Mouse (Mus musculus) mature B cell (primary cell): ENCODE data around the gene Hectd3.

Experiments
- in situ Hi-C: fragments of 300-500 bp; cut with MboI; formaldehyde crosslinking; loops from 2 replicates; pipeline ENCODE4 v1.14.3; 2019

Gene Hectd3

DNA sequence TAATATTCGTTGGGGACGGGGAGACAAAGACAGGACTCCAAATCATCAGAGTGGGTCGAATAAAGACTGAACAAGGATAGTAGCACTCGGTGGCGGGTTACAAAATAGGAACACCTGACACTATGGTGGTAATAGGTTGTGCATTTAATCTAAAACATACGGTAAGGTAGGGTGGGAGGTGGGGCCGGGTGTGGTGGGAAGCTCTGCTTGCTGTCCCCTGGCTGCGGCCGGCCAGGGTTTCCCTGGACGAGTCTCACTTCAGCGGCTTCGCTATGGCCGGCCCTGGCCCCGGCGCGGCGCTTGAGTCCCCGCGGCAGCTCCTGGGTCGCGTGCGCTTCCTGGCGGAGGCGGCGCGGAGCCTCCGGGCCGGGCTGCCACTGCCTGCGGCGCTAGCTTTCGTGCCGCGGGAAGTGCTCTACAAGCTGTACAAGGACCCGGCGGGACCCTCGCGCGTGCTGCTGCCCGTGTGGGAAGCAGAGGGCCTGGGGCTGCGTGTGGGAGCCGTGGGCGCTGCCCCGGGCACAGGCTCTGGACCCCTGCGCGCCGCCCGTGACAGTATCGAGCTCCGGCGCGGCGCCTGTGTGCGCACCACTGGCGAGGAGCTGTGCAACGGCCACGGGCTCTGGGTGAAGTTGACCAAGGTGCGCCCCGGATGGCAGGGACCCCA lies at the start of gene Hectd3:
Hectd3 (plus strand) TSS at position 187 of the 667 bp plus-strand sequence.
- in situ Hi-C loops: loop anchor here (10.0 kb wide), 1 partner anchor 130 kb away; the partner anchor contains the start of genes Btbd19 and Tctex1d4

DNA sequence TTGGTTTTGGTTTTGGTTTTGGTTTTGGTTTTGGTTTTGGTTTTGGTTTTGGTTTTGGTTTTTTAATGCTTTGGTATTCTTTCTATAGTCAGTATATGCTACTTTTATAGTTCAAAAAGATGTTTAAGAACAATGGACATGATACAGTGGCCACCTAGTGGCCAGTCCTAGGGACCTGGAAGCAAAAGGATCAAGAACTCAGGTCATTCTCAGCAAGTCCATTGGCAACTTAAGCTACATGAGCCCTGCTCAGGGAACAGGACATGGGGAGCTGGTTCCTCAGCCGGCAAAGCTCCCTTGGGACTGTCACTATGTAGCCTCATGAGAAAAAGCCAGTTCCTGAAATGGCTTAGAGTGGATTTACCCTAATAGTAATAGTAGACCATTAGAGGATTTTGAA lies 43.5 kb upstream of the Hectd3 start:
- in situ Hi-C loops: no loop called here

- in situ Hi-C loops: no loop called here
Observed at GRCm38 (mm10) chr4:116954951-116955350, 40.2 kb upstream of the Hectd3 start.

- in situ Hi-C loops: no loop called here
Observed at GRCm38 (mm10) chr4:116976503-116976902, 18.6 kb upstream of the Hectd3 start.

- in situ Hi-C loops: loop anchor here (10.0 kb wide), 1 partner anchor 161 kb away; the partner anchor contains the start of gene Hpdl
Observed at GRCm38 (mm10) chr4:116985681-116986080, 9.4 kb upstream of the Hectd3 start.

DNA sequence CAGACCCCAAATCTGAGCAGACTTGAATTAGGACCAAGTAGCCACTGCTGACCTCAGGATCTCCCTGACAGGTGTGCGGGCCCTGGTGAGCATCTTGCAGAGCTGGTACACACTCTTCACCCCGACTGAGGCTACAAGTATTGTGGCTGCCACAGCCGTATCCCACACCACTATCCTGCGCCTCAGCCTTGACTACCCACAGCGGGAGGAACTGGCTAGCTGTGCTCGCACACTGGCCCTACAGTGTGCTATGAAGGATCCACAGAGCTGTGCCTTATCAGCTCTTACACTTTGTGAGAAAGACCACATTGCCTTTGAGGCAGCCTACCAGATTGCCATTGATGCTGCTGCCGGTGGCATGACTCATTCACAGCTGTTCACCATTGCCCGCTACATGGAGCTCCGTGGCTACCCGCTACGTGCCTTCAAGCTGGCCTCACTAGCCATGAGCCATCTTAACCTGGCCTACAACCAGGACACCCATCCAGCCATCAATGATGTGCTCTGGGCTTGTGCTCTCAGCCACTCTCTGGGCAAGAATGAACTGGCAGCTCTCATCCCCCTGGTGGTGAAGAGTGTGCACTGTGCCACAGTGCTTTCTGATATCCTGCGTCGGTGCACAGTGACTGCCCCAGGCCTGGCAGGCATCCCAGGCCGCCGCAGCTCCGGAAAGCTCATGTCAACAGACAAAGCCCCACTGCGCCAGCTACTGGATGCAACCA lies 8.6 kb upstream of the Hectd3 start:
- in situ Hi-C loops: loop anchor here (10.0 kb wide), 1 partner anchor 162 kb away; the partner anchor contains the start of gene Hpdl

DNA sequence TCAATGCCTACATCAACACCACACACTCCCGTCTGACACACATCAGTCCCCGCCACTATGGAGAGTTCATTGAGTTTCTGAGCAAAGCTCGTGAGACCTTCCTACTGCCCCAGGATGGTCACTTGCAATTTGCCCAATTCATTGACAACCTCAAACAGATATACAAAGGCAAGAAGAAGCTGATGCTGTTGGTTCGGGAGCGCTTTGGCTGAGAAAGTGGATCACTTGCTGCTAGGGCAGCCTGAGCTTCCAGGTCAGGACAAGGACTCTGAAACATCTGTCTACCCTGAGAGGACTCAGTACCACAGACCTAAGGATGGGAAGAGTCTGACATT lies 8.0 kb upstream of the Hectd3 start:
- in situ Hi-C loops: loop anchor here (10.0 kb wide), 1 partner anchor 162 kb away; the partner anchor contains the start of gene Hpdl

DNA sequence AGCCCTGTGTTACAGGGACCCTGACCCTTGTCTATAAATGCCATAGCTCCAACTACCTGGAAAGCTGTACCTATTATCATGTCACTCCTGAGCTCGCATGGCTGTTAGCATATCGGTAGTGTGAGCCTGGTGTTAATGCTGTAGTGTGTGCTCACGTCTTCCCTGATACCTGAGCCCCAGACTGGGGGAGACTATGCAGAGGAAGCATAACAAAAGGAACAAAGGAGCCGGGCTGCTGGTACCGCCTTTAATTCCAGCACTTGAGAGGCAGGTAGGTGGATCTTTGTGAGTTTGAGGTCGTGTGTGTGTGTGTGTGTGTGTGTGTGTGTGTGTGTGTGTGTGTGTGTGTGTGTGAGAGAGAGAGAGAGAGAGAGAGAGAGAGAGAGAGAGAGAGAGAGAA lies 5.4 kb upstream of the Hectd3 start:
- in situ Hi-C loops: loop anchor here (10.0 kb wide), 2 partner anchors 135 to 165 kb away; partner anchors contain the start of genes Btbd19, Hpdl and Tctex1d4

- in situ Hi-C loops: loop anchor here (10.0 kb wide), 1 partner anchor 133 kb away; the partner anchor contains the start of genes Btbd19 and Tctex1d4
Observed at GRCm38 (mm10) chr4:116991366-116991765, 3.8 kb upstream of the Hectd3 start.

GRCm38 (mm10) chr4:116993672-116994621 lies 1.2 kb upstream of the Hectd3 start, which contains the start of gene Urod:
Gene Urod, minus strand, starts transcription at chr4:116994413.
- in situ Hi-C loops: loop anchor here (10.0 kb wide), 1 partner anchor 131 kb away; the partner anchor contains the start of genes Btbd19 and Tctex1d4

- in situ Hi-C loops: loop anchor here (10.0 kb wide), 1 partner anchor 129 kb away; the partner anchor contains the start of genes Btbd19 and Tctex1d4
Observed at GRCm38 (mm10) chr4:116995798-116996135, 650 bp downstream of the Hectd3 start.

DNA sequence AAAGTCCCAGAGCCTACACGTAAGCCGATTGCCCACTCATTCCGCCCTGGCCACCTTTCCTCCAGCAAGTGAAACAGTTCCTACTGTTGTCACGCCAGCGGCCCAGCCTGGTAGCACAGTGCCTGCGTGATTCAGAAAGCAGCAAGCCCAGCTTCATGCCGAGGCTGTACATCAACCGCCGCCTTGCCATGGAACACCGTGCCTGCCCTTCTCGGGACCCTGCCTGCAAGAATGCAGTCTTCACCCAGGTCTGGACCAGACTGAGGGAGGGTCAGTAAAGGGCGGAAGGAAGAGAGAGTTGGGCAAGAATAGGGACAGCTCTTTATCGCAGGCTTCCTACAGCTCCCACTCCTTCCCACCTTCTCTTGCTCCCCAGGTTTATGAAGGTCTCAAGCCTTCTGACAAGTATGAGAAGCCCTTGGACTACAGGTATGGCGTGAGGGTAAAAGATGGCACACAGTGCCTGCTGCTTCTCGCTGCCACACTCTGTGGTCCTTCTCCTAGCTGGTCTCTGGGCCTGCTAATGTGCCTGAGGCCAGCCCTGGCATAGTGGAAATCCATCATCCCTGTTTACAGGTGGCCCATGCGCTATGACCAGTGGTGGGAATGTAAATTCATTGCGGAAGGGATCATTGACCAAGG lies 4.5 kb downstream of the Hectd3 start:
- in situ Hi-C loops: loop anchor here (10.0 kb wide), 1 partner anchor 125 kb away; the partner anchor contains the start of genes Btbd19 and Tctex1d4

DNA sequence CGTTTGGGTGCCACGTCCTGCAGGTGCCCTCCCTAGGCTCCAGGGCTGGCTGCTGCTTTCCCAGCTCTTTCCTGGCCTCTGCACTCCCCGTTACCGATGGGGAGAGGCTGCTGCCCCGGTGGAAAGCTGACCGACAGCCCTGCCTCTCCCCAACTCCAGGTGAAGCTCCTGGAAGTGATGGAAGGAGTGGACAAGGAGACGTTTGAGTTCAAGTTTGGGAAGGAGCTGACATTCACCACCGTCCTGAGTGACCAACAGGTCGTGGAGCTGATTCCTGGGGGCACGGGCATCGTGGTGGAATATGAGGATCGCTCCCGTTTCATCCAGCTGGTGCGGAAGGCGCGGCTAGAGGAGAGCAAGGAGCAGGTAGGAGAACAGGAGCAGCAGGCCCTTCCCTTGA lies 6.8 kb downstream of the Hectd3 start:
- in situ Hi-C loops: no loop called here

DNA sequence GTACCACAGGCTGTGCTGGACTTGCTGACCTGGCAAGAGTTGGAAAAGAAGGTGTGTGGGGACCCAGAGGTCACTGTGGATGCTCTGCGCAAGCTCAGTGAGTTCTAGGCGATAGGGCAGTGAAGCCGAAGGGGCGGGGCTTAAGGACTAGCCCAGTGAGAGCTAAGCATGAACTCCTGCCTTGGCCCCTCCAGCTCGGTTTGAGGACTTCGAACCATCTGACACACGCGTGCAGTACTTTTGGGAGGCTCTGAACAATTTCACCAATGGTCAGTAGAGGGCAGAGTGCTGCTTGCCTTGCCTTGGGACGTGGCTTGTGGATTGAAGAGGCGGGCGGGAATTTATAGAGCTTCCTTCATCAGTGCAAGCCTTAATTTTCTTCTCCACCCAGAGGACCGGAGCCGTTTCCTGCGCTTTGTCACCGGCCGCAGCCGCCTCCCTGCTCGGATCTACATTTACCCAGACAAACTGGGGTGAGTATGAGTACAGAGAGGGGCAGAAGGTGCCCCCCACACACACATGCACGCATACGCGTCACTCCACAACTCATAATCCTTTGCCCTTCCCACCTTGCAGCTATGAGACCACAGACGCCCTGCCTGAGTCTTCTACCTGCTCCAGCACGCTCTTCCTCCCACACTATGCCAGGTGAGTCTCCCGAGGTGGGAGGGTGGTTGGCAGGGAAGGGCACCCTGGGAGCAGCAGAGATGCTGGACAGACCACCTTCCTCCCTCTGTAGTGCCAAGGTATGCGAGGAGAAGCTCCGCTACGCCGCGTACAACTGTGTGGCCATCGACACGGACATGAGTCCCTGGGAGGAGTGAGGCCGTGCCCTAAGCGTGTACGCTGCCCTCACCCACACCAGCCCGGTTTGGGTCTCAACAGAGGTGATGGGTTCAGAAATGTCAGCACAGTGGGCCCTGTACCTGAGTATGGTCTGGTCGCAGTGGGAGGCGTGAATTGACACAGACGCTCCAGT lies 7.7 kb downstream of the Hectd3 start:
- in situ Hi-C loops: no loop called here

DNA sequence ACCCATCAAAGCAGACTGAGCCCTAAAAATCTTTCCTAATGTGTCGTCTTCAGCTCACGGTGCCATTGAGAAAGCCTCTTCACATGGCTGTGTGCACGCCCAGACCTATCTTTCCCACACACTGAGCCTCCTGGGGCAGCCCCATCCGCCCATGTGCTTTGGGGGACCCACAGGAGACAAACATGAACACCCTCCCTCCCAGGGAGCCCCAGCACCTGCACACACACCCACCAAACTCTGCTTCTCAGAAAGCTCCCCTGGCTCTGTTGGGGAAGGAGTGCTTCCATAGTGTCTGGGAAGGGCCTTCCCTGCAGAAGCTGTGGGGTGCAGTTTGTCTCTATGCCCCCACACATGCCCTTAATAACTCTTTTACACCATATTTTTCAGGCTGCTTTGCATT lies 9.5 kb downstream of the Hectd3 start:
- in situ Hi-C loops: no loop called here

- in situ Hi-C loops: no loop called here
Observed at GRCm38 (mm10) chr4:117005611-117006400, 10.7 kb downstream of the Hectd3 start.

DNA sequence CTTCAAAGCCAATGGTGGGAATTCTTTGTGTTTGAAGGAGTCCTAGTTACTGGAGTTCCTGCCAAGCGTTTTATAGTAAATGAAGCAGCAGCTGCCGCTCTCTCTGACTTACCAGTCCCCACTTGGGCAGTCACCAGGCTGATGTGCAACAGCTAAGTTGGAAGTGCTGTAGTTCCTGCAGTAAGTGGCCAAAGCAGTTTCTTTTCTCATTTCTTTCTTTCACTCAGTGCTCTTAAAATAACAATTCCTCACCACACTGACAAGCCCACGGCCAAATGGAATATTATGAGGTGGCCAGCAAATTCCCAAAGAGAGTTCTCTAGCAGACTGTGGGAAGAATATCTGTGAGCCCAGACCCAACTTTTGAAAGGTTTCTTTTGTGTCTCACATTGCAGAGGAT lies 11.9 kb downstream of the Hectd3 start:
- in situ Hi-C loops: no loop called here

DNA sequence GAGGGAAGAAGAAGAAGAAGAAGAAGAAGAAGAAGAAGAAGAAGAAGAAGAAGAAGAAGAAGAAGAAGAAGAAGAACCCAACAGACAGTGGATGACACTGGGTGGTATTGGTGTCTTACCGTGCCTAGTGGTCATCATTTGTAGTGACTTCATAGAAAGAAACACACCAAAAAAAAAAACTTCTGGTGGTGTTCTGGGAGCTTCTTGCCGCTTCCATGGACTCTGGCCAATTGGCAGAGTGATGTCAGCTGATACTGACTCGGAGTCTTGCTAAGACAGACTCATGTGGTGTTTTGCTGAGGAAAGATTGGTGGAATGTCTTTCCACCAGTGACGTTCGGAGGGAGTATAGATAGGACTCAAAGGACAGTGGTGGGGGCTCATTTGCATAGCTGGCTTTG lies 15.1 kb downstream of the Hectd3 start:
- in situ Hi-C loops: no loop called here

- in situ Hi-C loops: no loop called here
Observed at GRCm38 (mm10) chr4:117013596-117013995, 18.5 kb downstream of the Hectd3 start.
